Mouse (Mus musculus) small intestine, adult 2 months (tissue): ENCODE data around the gene Klk1b5.

Source experiments
- CTCF ChIP-seq: fragments of 200-500 bp; IDR thresholded peaks from 2 replicates; pipeline ENCODE4 v1.5.1; 2012; ENCODE audit warnings: low read depth, mild to moderate bottlenecking, control low read depth, inconsistent platforms, low read length, moderate library complexity, mixed read lengths; ENCODE audit not compliant: insufficient replicate concordance, insufficient read length; ENCODE audit errors: extremely low read depth
- POLR2A ChIP-seq: fragments of 200-500 bp; IDR thresholded peaks from 2 replicates; pipeline ENCODE4 v1.6.1; 2012; ENCODE audit warnings: low read depth, mild to moderate bottlenecking, control low read depth, inconsistent platforms, low read length, moderate library complexity

DNA sequence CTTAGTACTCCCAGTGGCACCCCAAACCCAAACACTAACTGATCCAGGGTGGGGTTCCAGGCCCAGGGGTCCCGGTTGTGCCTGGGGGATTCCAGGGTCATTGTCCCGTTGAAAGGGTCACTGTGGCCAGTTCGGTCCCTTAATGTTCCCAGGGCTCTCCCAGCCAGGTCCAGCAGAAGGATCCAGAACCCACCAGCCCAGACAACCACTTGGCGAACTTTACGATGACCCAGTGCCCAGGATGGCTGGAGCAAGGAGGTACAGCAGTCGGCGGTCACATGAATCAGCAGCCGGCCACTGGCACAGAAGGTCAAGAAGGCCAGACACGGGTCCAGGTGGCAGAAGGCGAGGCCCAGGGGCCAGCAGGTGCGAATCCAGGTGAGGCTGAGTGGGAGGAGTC, 52.4 kb downstream of the Klk1b5 start:
- no peak for TF ChIP-seq CTCF
- no peak for TF ChIP-seq POLR2A
